Comparison of ENCODE assay signal across 8 mouse cellular contexts in genomic region chr11:115813507-115814296, GRCm38 (mm10). TPM values are rescaled to one million over a fixed set of nuclear protein-coding genes. Genes with fewer than 3 reads are reported as not detected.
DNase-seq lines count a peak whose midpoint lies in the region; ATAC-seq and TF ChIP-seq lines count a peak whose summit lies in the region.

Caskin2 (minus strand) TSS chr11:115813639.

- TF ChIP-seq EP300 in ES-Bruce4 (IDR thresholded peaks at IDR 0.05; ENCODE audit: insufficient read depth, low read depth, low read length), result no peak

- peak within 1 kb of the TSS; percentile 75 for H3K4me3 ChIP-seq in ES-Bruce4 (ENCODE audit: low read depth, low read length)
- peak within 1 kb of the TSS; percentile 97 for H3K4me3 ChIP-seq in forebrain, embryonic 14.5 days (ENCODE audit: low read depth, low read length)
- H3K4me3 ChIP-seq in neural tube, embryonic 15.5 days (replicated peaks), result peak within 1 kb of the TSS; percentile 84

- peaks cover 2% of the 10 kb centered on the region; the same call in 1 of the 2 replicates for H3K36me3 ChIP-seq in ES-Bruce4 (ENCODE audit: control insufficient read depth, insufficient read depth, low read length, poor library complexity, severe bottlenecking)
- H3K36me3 ChIP-seq in forebrain, embryonic 14.5 days (ENCODE audit: control insufficient read depth, insufficient read depth, low read length), result peaks cover 22% of the 10 kb centered on the region
- peaks cover 15% of the 10 kb centered on the region for H3K36me3 ChIP-seq in neural tube, embryonic 15.5 days

- peak within 1 kb of the TSS; percentile 66 for H3K4me2 ChIP-seq in forebrain, embryonic 14.5 days (ENCODE audit: low read length)
- H3K4me2 ChIP-seq in neural tube, embryonic 15.5 days, result peak within 1 kb of the TSS; percentile 96

- under 1% methylated on average over 44 of the region's 44 CpGs for WGBS in forebrain, embryonic 14.5 days
- under 1% methylated on average over 40 of the region's 44 CpGs for WGBS in neural tube, embryonic 15.5 days

- H3K9ac ChIP-seq in ES-Bruce4 (ENCODE audit: low read depth, poor library complexity, severe bottlenecking), result peak within 1 kb of the TSS; percentile 93
- H3K9ac ChIP-seq in forebrain, embryonic 14.5 days (ENCODE audit: low read length), result peak within 1 kb of the TSS; percentile 89
- H3K9ac ChIP-seq in neural tube, embryonic 15.5 days (replicated peaks), result peak within 1 kb of the TSS; percentile 85

- peak; percentile 72 for ATAC-seq in cerebellum, adult (ENCODE audit: insufficient number of reproducible peaks, low FRiP score, low TSS enrichment)
- ATAC-seq in forebrain, embryonic 14.5 days, result peak; percentile 90
- ATAC-seq in neural tube, embryonic 15.5 days (ENCODE audit: low FRiP score), result peak; percentile 90

- TF ChIP-seq CTCF in ES-Bruce4 (IDR thresholded peaks at IDR 0.05; ENCODE audit: low read depth, low read length), result peak; percentile 98

- H3K27ac ChIP-seq in ES-Bruce4 (ENCODE audit: insufficient read depth, low read length), result no peak within 1 kb of the TSS
- H3K27ac ChIP-seq in forebrain, embryonic 14.5 days (ENCODE audit: low read depth, low read length), result peak within 1 kb of the TSS; percentile 48; the same call in 1 of the 2 replicates
- peak within 1 kb of the TSS; percentile 76 for H3K27ac ChIP-seq in neural tube, embryonic 15.5 days (replicated peaks)

- H3K27me3 ChIP-seq in ES-Bruce4 (ENCODE audit: control insufficient read depth, insufficient read depth, low read length, poor library complexity, severe bottlenecking), result no peaks in the 10 kb centered on the region
- H3K27me3 ChIP-seq in forebrain, embryonic 14.5 days (replicated peaks; ENCODE audit: control insufficient read depth, insufficient read depth, low read length), result no peaks in the 10 kb centered on the region
- H3K27me3 ChIP-seq in neural tube, embryonic 15.5 days (replicated peaks), result no peaks in the 10 kb centered on the region

- H3K9me3 ChIP-seq in ES-Bruce4 (replicated peaks; ENCODE audit: control insufficient read depth, insufficient read depth, low read length, poor library complexity, severe bottlenecking), result no peaks in the 10 kb centered on the region
- H3K9me3 ChIP-seq in forebrain, embryonic 14.5 days (replicated peaks; ENCODE audit: control insufficient read depth, low read length), result no peaks in the 10 kb centered on the region
- no peaks in the 10 kb centered on the region for H3K9me3 ChIP-seq in neural tube, embryonic 15.5 days (replicated peaks)

- TF ChIP-seq POLR2A in ES-Bruce4 (IDR thresholded peaks at IDR 0.05; ENCODE audit: insufficient read depth, low read length), result peak; percentile 64

- H3K4me1 ChIP-seq in ES-Bruce4 (ENCODE audit: control insufficient read depth, insufficient read depth, low read length), result peaks cover 2% of the 10 kb centered on the region
- H3K4me1 ChIP-seq in forebrain, embryonic 14.5 days (ENCODE audit: control insufficient read depth, insufficient read depth, low read length), result peaks cover 29% of the 10 kb centered on the region
- H3K4me1 ChIP-seq in neural tube, embryonic 15.5 days, result peaks cover 62% of the 10 kb centered on the region

- DNase-seq in forebrain, embryonic 14.5 days (ENCODE audit: low spot score), result peak; percentile 97
- DNase-seq in heart, postnatal 14 days, result peak; percentile 97
- peak; percentile 92 for DNase-seq in layer of hippocampus, adult 11-12 months (ENCODE audit: low spot score)
- DNase-seq in lung, adult 18-20 months, result peak; percentile 96 to 98
- DNase-seq in testis, postnatal 14 days (ENCODE audit: low spot score), result peak; percentile 94

- intact Hi-C loops in heart, postnatal 14 days (cut with DNase I), result loop anchor here (1.0 to 5.0 kb wide), 4 partner anchors 37 to 166 kb away; partner anchors contain the start of gene Myo15b

RNA-seq across cellular contexts. Expression of gene Caskin2, which starts in this region (rescaled TPM):
- 10.5 and 12.1 TPM in 2 replicates for polyA plus RNA-seq in ES-Bruce4 (2011; ENCODE audit: insufficient read depth, insufficient read length, low read depth, missing spikeins)
- polyA plus RNA-seq in forebrain, embryonic 14.5 days (2014; fragmentation: Nextera tagmentation; extraction: Ambion mirVana), result 8.0 and 8.9 TPM in 2 replicates
- 10 to 100 TPM; 54.0 to 54.9 TPM for total RNA-seq in heart, postnatal 14 days (2021)
- polyA plus RNA-seq in neural tube, embryonic 15.5 days (2015; fragmentation: Nextera tagmentation; extraction: Ambion mirVana), result 9.8 and 10.2 TPM in 2 replicates
